Mouse (Mus musculus) midbrain, embryonic 16.5 days (tissue): ENCODE results near the gene 9030025P20Rik. TPM values are rescaled to one million over a fixed set of nuclear protein-coding genes. Genes with fewer than 3 reads are reported as not detected.
A peak's percentile ranks its signal among the peaks of the same experiment; 100 is the strongest.
"Not testable (repeated sequence)": the region's sequence is repeated elsewhere in the genome, so short reads cannot be mapped to it uniquely, and the experiment has no call there.

ENCODE experiments used
- ATAC-seq: fragments of 200-750 bp; cut with Nextera tagmentation; 2 replicates; pipeline ENCODE4 v1.8.0; 2017; ENCODE audit warnings: moderate TSS enrichment
- H3K27ac ChIP-seq: fragments of 300-500 bp; sonication (generic); 2 replicates; pipeline ENCODE4 v1.5.1; 2014; ENCODE audit warnings: mild to moderate bottlenecking, low read length, mixed read lengths
- H3K27me3 ChIP-seq: fragments of 300-500 bp; sonication (generic); 2 replicates; pipeline ENCODE4 v1.6.1; 2014; ENCODE audit warnings: low read depth, low read length, mixed read lengths; ENCODE audit not compliant: control insufficient read depth, insufficient read depth
- H3K36me3 ChIP-seq: fragments of 300-500 bp; sonication (generic); 2 replicates; pipeline ENCODE4 v1.6.1; 2014; ENCODE audit warnings: mild to moderate bottlenecking, low read length, moderate library complexity, mixed read lengths; ENCODE audit not compliant: control insufficient read depth, insufficient read depth
- H3K4me1 ChIP-seq: fragments of 300-500 bp; sonication (generic); 2 replicates; pipeline ENCODE4 v1.6.1; 2014; ENCODE audit warnings: mild to moderate bottlenecking, low read length, mixed read lengths; ENCODE audit not compliant: control insufficient read depth, insufficient read depth
- H3K4me2 ChIP-seq: fragments of 300-500 bp; sonication (generic); 2 replicates; pipeline ENCODE4 v1.6.1; 2014; ENCODE audit warnings: mild to moderate bottlenecking, low read length, mixed read lengths
- H3K4me3 ChIP-seq: fragments of 300-500 bp; sonication (generic); 2 replicates; pipeline ENCODE4 v1.5.1; 2014; ENCODE audit warnings: low read depth, mild to moderate bottlenecking, low read length, moderate library complexity, mixed read lengths
- H3K9ac ChIP-seq: fragments of 300-500 bp; sonication (generic); 2 replicates; pipeline ENCODE4 v1.6.1; 2014; ENCODE audit warnings: low read depth, low read length, mixed read lengths
- H3K9me3 ChIP-seq: fragments of 300-500 bp; sonication (generic); replicated peaks from 2 replicates; pipeline ENCODE4 v1.6.1; 2014; ENCODE audit warnings: mild to moderate bottlenecking, low read length, mixed read lengths; ENCODE audit not compliant: control insufficient read depth, poor library complexity, severe bottlenecking
- WGBS: fragments of 180-500 bp; shearing (Covaris S2); extraction: QIAGEN DNeasy Blood & Tissue Kit; methylation state at CpG from one replicate; pipeline ENCODE4 v1.1.7; 2014; 5-methylcytosine and 5-hydroxymethylcytosine counted together
- polyA plus RNA-seq: library from polyadenylated mRNA; unstranded; fragments of >200 nt; fragmentation: Nextera tagmentation; extraction: Ambion mirVana; gene quantifications from 2 replicates; pipeline ENCODE4 v1.2.1, GENCODE M21; 2015

9030025P20Rik gene
- polyA plus RNA-seq, 1 experiment from 2014 or later: 8.6 TPM

DNA sequence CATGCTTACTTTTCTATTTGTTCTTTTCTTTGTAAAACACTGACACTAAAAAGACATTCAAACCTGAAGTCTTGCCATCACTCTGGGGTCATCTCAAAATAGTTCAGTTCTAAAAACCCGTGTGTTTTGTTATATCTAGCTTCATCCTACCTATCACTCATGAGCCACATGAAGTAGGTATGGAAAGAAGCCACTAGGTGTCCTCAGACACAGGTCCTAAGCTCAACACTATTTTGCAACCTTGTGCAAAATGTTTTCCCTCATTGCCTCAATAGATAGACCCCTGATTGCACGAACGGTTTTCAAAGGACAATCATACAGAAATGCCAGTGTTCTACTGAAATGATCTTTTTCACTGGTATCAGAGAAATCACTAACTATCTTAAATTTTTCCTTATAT is 30.8 kb downstream of the 9030025P20Rik start:
- ATAC-seq, H3K4me3 ChIP-seq, H3K4me2 ChIP-seq, H3K36me3 ChIP-seq, H3K27ac ChIP-seq, H3K9me3 ChIP-seq, H3K9ac ChIP-seq, H3K4me1 ChIP-seq, H3K27me3 ChIP-seq: not testable (repeated sequence)
- no CpG with 5 or more reads among the region's 3 CpGs for WGBS

DNA sequence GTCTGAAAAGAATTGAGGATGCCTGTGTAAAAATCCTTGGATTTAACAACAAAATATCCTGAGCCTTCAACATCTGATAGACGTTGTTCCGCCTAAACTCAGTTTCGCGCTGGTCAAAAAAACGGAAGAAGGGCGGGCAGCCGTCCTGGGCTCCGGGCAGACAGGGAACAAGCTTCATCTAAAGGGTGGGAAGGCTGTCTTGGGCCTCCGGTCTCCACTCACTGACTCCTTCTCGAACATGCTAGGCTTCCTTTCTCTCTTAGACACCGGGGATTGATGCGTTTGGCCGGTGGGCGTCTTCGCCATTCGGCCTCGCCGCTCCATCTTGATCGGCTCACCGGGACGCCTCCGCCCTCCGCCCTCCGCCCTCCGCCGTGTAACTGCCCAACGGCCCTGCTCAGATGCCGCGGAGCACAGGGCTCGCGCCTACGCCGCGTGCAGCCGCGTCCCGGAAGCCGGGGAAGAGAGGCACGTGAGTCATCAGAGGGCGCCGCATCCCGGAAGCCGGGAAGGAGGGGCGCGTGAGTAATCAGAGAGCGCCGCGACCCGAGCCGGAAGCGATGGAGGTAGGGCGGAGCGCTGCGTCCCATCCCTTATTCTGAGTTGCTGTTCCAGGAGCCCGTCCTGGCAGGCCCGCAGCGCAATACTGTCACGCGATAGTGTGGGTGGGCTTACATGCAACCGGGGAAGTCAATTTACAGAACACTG is 31.6 kb downstream of the 9030025P20Rik start, which contains the start of gene Gm3435:
Gm3435 (plus strand) TSS at position 471 of the 708 bp plus-strand sequence.
- not testable (repeated sequence) for H3K9ac ChIP-seq, H3K36me3 ChIP-seq, H3K9me3 ChIP-seq, H3K27ac ChIP-seq, H3K27me3 ChIP-seq, H3K4me2 ChIP-seq, H3K4me1 ChIP-seq, H3K4me3 ChIP-seq
- peak; percentile 98 for ATAC-seq
- WGBS: no CpG with 5 or more reads among the region's 60 CpGs

DNA sequence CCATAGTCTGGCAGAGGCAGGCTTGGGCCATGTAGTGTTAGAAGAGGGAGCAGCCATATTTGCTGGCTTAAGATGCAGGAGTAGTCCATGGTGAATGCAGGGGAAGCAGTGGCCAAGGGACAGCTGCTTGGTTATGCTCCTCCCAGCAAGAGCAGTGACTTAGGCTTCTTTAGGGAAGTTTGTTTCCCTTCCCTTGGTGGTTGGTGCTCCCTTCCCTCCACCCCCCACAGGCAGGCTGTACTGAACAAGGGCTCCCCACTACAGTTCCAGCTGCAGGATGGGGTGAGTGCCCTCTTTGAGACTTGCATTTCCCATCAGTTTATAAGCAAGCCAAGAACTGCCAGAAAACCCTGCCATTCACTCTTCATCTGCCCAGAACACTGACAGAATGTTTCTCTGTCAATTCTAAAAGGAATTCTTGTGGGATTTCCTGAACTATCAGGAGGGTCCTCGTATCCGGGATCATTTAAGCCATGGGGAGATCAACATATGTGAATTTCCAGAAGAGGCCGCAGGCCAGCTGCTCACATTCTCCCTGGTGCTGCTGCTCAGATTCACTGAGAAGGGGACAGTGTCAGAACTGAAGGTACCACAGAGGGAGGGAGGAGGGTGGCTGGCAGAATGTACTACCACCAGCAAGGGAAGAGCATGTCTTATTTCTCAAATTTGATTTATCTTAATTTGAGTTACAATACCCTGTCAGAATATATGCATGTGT is 43.4 kb downstream of the 9030025P20Rik start:
- not testable (repeated sequence) for H3K36me3 ChIP-seq, H3K27ac ChIP-seq, H3K4me2 ChIP-seq, H3K4me3 ChIP-seq, H3K27me3 ChIP-seq, H3K9me3 ChIP-seq, H3K4me1 ChIP-seq, H3K9ac ChIP-seq, ATAC-seq
- WGBS: 71% methylated on average over 3 of the region's 3 CpGs

DNA sequence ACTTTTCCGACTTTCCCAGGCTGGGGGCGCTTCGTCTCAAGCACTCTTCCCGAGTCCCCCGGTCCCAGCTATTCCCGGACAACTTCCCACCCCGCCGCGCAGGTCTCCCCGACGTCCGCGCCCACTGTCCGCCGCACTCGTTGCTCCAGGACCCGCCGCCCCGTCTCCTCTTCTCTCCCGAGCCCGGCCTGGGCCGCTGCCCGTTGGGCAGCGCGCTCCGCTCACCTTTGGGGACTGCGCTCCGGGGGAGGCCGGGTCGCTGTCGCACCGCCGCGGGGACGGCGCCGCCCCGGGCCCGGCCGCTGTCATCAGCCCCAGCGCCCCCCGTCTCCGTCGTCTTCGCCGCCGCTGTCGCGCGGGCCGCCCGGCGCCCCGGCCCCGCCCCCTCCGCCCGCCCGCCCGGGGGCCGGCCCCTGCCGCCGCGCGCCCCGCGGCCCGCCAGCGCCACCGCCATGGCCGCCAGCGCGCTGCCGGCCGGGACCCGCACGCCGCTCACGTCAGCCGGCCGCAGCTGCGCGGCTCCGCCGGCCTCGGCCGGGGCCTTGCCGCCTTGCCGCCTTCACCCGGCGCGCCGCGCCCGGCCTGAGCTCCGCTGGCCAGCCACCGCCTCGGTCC is 45.7 kb downstream of the 9030025P20Rik start:
- not testable (repeated sequence) for H3K9me3 ChIP-seq, H3K27me3 ChIP-seq, H3K4me3 ChIP-seq, H3K4me2 ChIP-seq, H3K36me3 ChIP-seq, H3K9ac ChIP-seq, H3K27ac ChIP-seq, H3K4me1 ChIP-seq
- WGBS: no CpG with 5 or more reads among the region's 97 CpGs
- peak; percentile 86 for ATAC-seq

DNA sequence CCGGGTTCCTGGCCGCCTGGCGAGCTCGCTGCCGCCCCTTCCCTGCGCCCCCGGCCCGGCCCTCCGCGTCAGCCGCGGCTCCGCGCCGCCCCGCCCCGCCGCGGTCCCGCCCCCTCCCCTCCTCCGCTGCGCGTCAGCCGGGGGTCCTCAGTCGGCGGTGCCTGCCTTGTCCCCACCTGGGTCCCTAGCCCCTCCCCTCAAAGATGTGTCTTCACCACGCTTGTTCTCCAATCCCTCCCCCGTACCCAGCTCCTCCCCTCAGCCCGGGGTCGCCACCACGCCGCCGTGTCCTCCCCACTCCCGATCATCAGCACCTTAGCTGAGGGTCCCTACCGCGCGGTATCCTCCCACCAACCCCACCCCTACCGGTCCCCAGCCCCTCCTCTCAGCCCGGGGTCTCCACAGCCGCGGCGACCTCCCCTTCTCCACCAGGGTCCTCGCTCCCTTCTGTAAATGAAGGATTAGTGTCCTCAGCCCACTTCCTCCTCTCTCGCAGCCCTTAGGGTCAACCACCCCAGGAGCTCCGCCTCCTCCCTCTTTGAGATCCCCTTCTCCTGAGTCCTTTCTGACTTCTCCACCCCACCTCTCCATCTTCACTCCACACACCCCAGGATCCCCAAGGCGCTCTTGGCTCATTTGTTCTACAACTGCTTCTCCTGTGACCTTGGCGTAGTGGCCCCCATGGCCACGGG is 46.4 kb downstream of the 9030025P20Rik start:
- not testable (repeated sequence) for H3K27me3 ChIP-seq, H3K9ac ChIP-seq, H3K9me3 ChIP-seq, H3K36me3 ChIP-seq, H3K27ac ChIP-seq, H3K4me1 ChIP-seq, H3K4me2 ChIP-seq, H3K4me3 ChIP-seq
- peak; percentile 91 for ATAC-seq
- WGBS: no CpG with 5 or more reads among the region's 48 CpGs

DNA sequence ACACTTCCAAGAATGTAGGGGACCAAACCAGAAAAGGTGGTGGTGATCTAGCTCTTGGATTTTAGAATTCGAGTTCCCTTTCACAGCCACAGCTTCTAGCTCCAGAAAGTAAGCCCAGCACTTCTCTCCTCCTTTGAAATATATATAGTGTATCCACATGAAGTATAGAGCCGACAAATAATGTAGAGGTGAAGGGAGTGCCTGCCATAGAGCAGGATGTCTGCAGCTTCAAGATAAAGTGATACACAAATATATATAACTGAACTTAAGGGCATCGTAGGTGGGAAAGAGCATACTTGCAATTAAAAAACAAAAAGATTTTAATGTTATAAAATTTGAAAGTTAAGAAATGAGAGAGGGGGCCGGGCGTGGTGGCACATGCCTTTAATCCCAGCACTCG is 47.2 kb downstream of the 9030025P20Rik start:
- ATAC-seq, H3K36me3 ChIP-seq, H3K27ac ChIP-seq, H3K27me3 ChIP-seq, H3K4me1 ChIP-seq, H3K4me2 ChIP-seq, H3K9ac ChIP-seq, H3K4me3 ChIP-seq, H3K9me3 ChIP-seq: not testable (repeated sequence)
- no CpG with 5 or more reads among the region's 6 CpGs for WGBS

DNA sequence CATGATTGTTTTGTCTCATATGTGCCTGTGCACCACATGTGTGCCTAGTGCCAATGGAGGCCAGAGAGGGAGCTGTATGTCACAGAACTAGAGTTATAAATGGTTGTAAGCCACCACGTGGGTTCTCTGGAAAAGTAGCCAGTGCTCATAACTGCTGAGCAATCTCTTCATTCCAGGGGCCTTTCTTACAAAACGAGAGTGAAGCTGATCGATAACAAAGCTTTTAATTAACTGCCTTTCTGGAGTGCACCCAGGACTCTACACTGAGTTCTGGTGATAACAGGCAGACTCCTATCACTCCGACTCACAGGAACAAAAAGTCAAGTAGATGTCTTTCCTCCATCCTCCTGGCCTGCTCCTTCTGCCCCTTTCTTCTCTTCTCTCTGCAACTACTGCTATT is 53.1 kb downstream of the 9030025P20Rik start:
- ATAC-seq, H3K4me1 ChIP-seq, H3K9me3 ChIP-seq, H3K27me3 ChIP-seq, H3K9ac ChIP-seq, H3K27ac ChIP-seq, H3K36me3 ChIP-seq, H3K4me3 ChIP-seq, H3K4me2 ChIP-seq: not testable (repeated sequence)
- no CpG with 5 or more reads among the region's 4 CpGs for WGBS

DNA sequence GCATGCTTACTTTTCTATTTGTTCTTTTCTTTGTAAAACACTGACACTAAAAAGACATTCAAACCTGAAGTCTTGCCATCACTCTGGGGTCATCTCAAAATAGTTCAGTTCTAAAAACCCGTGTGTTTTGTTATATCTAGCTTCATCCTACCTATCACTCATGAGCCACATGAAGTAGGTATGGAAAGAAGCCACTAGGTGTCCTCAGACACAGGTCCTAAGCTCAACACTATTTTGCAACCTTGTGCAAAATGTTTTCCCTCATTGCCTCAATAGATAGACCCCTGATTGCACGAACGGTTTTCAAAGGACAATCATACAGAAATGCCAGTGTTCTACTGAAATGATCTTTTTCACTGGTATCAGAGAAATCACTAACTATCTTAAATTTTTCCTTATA is 62.2 kb downstream of the 9030025P20Rik start:
- H3K9me3 ChIP-seq, H3K36me3 ChIP-seq, H3K27ac ChIP-seq, H3K4me3 ChIP-seq, H3K27me3 ChIP-seq, H3K4me2 ChIP-seq, ATAC-seq, H3K9ac ChIP-seq, H3K4me1 ChIP-seq: not testable (repeated sequence)
- WGBS: no CpG with 5 or more reads among the region's 3 CpGs
